Mouse (Mus musculus) CD4-positive naive resting alpha-beta T cell, adult 57 days (primary cell): ENCODE results near the gene 4921530L21Rik. TPM values are rescaled to one million over a fixed set of nuclear protein-coding genes. Genes with fewer than 3 reads are reported as not detected.

Source experiments
- total RNA-seq: library from RNA; stranded (reverse); gene quantifications from one replicate; pipeline ENCODE4 v1.2.4, GENCODE M21; 2023

The 4921530L21Rik gene
- total RNA-seq: not detected

GRCm38 (mm10) chr14:95880954-95881353, at the start of gene 4921530L21Rik:
4921530L21Rik (plus strand) TSS chr14:95881254.

